16 mouse cellular contexts compared by ENCODE assay signal in the genomic region with DNA sequence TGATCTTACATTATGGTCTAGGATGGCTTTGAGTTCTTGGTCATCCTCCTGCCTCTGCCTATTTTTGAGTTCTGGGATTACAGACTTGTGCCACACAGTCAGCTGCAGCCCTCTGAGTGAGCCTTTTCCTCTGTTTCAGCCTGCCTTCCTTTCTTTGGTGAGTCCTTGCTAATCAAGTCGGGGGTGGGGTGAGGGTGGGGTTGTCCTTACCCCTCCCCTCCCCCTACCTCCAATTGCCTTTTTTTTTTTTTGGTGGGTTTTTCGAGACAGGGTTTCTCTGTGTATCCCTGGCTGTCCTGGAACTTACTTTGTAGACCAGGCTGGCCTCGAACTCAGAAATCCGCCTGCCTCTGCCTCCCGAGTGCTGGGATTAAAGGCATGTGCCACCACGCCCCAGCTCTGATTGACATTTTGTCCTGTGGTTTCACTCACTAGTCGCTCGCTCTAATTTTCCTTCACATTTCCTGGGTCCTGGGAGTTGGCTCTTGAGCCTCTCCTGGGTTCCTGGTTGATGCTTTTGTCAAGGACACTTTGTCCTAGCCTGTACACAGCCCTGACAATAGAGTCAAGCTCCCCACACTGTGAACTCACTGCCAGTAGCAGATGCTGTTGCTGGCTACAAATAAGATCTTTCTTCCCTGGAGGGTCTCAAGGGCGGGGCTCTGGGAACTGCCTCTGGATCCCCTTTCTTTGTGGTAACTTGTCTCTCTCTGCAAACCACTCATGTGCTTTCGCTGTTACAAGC. TPM values are rescaled to one million over a fixed set of nuclear protein-coding genes. Genes with fewer than 3 reads are reported as not detected.
"Had no signal": no experiment of that assay in that cellular context is flagged by ENCODE, and none has a peak within 500 bp of the region (broad histone marks: within the 10 kb centered on the region; RNA-seq: fewer than 3 reads in every experiment).

No protein-coding gene starts in this region.

- DNase-seq: liver, postnatal 0 days; lung, adult 2 months; lung, postnatal 14 days; lung, postnatal 4 days; right cerebral cortex, postnatal 14 days; thymus, adult 18-20 months; thymus, postnatal 14 days; thymus, postnatal 36 days had no signal

- H3K9ac ChIP-seq: liver, postnatal 0 days; lung, embryonic 15.5 days; midbrain, embryonic 13.5 days; midbrain, embryonic 15.5 days; neural tube, embryonic 12.5 days had no signal

- ATAC-seq: liver, postnatal 0 days; lung, postnatal 0 days; midbrain, embryonic 13.5 days; midbrain, embryonic 15.5 days had no signal

- H3K4me2 ChIP-seq: lung, embryonic 15.5 days; midbrain, embryonic 13.5 days; midbrain, embryonic 15.5 days; neural tube, embryonic 12.5 days had no signal

- H3K4me3 ChIP-seq: lung, embryonic 15.5 days; midbrain, embryonic 10.5 days; midbrain, embryonic 13.5 days; midbrain, embryonic 15.5 days; neural tube, embryonic 12.5 days had no signal

- H3K36me3 ChIP-seq: lung, embryonic 15.5 days; midbrain, embryonic 10.5 days; midbrain, embryonic 13.5 days; midbrain, embryonic 15.5 days; neural tube, embryonic 12.5 days had no signal

- H3K4me1 ChIP-seq: lung, embryonic 15.5 days; midbrain, embryonic 13.5 days; midbrain, embryonic 15.5 days; neural tube, embryonic 12.5 days had no signal

- H3K27ac ChIP-seq: lung, embryonic 15.5 days; midbrain, embryonic 10.5 days; midbrain, embryonic 13.5 days; midbrain, embryonic 15.5 days; neural tube, embryonic 12.5 days had no signal

- H3K9me3 ChIP-seq: lung, embryonic 15.5 days; midbrain, embryonic 10.5 days; midbrain, embryonic 13.5 days; midbrain, embryonic 15.5 days; neural tube, embryonic 12.5 days had no signal

- H3K27me3 ChIP-seq: lung, embryonic 15.5 days; midbrain, embryonic 13.5 days; midbrain, embryonic 15.5 days; neural tube, embryonic 12.5 days had no signal

RNA-seq across cellular contexts. Expression of a gene that starts 36.4 kb away (rescaled TPM):
- polyA plus RNA-seq: liver, postnatal 0 days; lung, embryonic 15.5 days; midbrain, embryonic 10.5 days; midbrain, postnatal 0 days; neural tube, embryonic 12.5 days; spleen, adult 2 months had no signal
